Mouse (Mus musculus) c-Kit-positive CD71-positive TER-119-negative erythroid progenitor cells, embryonic 14.5 days (primary cell): ENCODE data around the gene Olfm3.

Experiments
- DNase-seq: peaks from one replicate; pipeline ENCODE4 v3.0.0-alpha.2; 2013; ENCODE audit warnings: low read depth

The Olfm3 gene

DNA sequence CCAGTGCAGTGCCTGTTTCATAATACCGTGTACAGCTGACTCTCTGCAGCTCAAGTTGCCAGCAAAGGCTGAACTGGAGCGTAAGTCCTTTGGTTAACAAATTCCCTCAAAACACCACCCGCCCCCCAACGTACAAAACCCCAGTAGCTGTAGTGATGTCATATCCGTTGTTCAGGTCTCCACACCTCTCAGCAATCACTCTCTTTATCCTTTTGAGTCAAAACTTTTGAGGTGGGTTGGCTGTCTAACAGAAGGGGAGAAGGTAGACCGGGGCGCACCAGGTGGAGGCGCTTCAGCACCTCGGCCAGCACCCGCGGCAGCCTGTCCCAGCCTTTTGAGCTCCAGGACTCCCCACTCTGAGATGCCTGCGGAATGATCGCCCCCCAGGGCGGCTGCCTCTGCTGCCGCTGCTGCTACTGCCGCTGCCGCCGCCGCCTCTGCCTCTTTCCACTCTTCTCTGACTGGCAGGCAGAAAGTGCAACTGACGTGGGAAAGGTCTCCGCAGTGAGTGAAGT is at the start of gene Olfm3:
Olfm3 (plus strand) TSS at position 155 of the 515 bp plus-strand sequence.
- no peak for DNase-seq

GRCm38 (mm10) chr3:114889764-114890163 is 14.1 kb upstream of the Olfm3 start:
- DNase-seq, result no peak

DNA sequence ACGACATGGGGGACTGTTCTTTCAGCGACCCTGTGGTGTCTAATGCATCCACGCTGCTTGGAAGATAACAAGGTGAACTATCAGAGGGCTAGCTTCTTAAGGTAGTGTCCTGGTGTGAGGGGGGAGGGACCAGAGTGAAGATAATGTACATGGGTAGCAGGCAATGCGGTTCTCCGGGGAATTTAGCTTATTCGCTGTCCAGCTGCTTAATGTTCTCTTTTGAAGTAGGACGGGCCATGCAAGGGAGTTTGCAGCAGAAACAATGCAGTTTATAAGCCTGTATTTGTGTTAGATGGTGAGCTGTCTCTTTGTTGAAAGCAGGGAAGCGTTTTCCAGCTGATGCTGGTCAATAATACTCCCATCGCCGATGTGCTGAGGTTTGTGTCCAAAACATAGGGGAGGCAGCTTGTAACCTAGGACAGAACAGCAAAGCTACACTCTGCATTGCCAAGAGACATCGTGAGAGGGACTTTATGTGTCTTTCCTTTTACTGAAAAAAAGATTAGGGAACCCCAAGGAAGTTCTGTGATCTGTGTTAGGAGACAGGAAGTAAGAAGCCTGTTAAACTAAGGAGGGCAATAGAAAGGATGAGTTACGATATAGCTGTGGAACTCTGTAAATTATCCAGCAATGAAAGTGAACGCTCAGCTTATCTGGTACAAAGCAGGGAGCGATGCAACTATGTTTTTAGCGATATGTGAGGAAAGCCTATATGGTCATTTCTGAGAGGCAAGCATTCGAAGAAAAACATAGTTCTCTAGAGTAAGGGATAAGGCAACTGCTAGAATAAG is 950 bp downstream of the Olfm3 start:
- no peak for DNase-seq

- no peak for DNase-seq
Measured at GRCm38 (mm10) chr3:114907537-114907936, 3.7 kb downstream of the Olfm3 start.

DNA sequence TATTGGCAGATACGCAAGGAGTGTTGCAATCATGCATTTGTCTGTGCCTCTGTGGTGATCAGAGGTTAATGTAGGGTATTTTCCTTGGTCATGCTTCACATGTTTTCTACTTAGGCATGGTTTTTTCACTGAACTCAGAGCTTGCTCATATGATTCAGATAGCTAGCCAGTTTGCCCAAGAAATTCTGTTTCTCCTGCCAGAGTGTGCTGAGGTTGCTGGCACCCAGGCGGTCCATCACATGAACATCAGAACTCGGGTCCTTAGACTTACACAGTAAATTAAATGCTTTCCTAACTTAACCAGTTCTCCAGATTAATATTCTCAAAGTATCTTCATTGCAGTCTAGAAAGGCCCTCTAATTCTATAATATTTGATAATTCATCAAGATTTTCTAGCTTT is 5.0 kb downstream of the Olfm3 start:
- no peak for DNase-seq

- DNase-seq, result no peak
Measured at GRCm38 (mm10) chr3:114920102-114920501, 16.2 kb downstream of the Olfm3 start.

GRCm38 (mm10) chr3:114929605-114930004 is 25.7 kb downstream of the Olfm3 start:
- DNase-seq, result no peak

- DNase-seq, result no peak
Measured at GRCm38 (mm10) chr3:114930336-114930735, 26.5 kb downstream of the Olfm3 start.

DNA sequence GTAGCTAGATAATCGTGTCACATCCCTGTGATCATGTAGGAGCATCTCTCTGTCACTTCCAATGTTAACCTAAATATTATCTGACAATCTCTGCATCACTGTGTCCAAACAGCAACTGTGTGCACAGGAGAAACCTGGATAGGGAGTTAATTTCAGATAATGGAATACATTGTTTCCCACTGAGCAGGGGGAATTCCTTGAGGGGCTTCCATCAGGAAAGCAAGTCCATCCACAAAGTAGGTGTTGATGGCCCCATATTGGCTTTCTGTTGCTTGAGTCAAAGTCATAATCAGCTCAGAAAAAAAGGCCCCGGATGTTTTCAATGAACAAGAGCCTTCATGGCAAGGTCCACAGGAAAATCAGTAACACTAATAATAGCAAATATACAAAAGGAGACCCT is 26.9 kb downstream of the Olfm3 start:
- no peak for DNase-seq

DNA sequence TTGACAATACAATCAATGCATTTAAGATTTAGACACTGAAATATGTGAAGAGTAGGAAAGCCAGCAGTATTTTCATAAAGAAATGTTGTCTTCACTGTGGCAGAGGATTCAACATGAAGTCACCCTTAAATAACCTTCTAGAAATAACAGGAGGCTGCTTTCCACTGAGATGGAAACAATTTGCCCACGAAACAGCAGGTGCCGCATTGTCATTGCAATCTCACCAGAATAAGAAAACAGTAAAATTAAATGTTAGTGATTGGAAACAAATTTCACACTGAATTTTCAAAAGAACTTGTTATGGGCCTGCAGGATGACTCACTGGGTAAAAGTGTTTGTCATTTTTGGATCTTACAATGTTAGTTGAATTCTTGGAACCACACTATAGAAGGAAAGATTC is 29.0 kb downstream of the Olfm3 start:
- no peak for DNase-seq

- no peak for DNase-seq
Measured at GRCm38 (mm10) chr3:114954904-114955303, 51.0 kb downstream of the Olfm3 start.

DNA sequence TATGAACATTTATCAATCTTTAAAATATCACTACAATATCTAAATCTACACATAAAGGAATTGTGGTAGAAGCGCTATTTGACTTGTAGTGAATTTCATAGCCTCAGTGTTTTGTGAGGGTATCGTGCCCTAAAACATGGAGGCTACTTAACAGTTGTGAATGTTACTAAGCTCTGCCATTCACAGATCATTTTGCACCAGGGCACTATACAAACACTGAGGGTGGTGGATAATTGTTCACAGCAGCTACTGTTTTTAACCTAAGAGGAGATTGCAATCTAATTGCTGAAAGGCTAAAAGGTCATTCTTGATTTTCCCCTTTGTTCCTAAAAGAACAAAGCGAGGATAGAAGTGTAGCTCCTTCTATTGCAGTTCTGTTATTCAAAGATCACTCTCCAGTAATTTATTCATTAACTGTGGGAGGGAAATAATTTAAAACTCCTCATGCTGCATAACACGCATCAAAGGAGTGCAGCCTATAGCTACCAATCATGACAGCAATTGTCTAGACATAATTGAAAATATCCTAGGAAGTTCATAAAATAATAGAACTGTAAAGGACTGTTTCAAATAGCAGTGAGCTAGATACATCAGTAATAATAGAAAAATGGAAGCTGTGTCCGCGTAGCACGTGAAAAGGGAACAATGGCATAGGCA is 55.6 kb downstream of the Olfm3 start:
- DNase-seq, result no peak

DNA sequence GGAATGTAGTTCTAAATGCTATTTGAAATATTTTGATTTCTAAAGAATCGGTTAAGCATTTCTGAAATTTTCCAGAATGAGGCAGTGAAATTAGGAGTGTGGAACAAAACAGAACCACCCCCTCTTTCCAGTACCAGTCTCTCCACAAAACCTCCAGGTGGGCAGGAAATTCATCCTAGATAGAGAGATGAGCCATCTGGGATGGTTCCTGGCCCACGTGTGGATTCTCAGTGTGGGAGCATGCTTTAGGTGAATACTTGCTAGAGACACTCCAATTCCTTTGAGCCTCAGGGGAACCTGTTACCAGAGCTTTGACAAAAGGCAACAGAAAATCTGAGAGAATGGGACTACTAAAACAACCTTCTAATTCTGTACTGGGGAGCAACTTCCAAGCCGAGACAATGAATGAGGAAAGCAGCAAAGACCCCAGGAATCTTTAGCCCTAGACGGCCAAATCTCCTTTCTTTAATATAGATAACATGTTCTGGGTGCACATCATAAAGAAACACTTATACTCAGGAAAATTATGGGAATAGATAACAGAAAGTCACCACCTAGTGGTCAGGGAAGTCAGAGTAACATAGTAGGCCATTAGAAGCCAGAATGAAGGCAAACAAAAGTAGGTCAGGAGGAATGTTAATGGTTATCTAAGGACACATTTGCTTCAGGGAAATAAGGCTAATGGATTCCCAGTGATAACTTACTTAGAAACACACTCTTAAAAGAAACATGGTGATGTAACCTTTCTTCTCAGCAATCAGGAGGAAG is 58.6 kb downstream of the Olfm3 start:
- DNase-seq, result no peak

GRCm38 (mm10) chr3:114971183-114971582 is 67.3 kb downstream of the Olfm3 start:
- DNase-seq, result no peak

DNA sequence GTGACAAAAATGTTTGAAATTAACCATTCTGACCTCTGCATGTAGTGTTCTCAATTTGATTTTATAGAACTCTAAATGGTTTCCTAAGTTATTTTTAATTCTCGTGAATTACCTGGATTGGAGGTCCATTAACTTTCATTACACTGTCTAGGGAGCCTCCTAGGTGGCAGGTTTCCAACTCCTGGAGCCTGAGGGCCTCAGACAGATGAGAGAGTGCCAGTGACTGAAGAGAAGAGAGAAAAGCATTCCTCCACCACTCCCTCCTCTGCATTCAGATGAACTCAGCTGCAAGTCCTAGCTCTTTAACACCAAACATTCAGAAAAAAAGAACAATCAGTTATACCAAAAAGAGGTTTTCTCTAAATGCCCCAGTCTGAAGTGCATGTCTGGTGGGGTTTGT is 68.6 kb downstream of the Olfm3 start:
- DNase-seq, result no peak

DNA sequence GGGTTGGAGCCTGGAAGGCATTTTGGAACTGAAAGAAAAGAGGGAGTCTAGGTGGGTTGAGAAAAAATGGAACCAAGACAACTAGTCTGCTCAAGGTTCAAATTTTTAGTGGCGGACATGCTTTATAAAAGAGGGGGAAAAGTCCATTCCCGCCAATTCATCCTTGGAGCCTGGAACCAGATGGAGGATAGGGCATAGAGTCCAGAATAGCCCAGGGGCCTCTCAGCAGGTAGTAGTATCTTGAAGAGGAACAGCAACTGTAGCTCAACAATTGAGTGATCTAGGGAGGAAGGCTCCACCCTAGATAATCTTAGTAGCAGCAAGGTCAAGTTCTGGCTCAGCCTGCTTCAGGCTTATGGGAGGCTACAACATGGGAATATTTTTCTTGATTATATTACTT is 87.0 kb downstream of the Olfm3 start:
- no peak for DNase-seq

DNA sequence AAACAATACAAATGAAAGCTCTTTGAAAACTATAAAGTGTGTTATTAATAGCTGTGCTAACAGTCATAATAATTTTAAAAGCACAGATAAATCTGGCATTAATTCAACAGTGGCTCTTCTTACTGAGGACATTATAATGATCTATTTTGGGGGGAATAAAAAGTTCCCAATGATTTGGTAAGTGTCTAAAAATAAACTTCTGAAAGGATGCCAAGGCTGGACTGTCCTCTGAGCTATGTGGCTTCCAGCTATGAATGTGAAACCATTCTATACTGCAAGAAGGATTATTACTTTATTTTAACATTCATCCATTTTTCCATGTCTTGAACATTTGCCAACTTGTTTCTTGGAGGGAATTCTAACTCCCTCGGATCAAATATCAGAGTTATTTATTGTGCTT is 92.1 kb downstream of the Olfm3 start:
- DNase-seq, result no peak

DNA sequence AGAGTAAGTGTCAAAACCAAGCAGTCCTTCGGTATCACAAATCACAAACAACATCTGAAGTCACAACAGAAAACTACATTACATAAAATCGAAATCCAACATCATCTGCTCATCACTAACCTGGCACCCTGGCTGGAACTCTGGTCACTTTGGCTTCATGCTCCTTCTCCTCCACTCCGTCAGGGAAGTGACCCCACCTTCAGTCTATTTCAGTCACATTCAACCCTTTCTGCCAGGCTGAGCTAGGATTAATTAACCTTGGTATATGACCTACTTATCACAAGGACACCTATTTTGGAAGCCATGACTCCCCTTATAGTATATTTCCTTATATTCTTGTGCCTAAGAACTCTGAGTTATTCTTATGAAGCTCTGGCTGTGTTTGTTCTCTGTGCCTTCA is 123.7 kb downstream of the Olfm3 start:
- no peak for DNase-seq

DNA sequence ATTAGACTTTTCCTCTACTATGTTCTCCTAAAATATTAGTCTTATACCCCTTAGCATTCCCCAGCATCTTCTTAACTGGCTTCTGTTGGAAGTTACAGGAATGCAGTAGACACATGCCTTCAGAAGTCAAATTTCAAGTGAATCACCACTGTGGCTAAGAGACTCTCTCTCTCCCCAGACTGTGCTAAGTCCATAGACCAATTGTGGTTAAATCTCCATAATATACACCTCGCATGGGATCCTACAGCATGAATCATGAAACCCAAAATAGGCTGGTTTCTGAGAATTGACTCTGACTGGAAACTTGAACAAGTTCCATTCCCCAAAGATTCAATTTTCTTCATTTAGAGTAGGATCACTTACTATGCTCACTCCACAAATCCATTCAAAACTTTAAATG is 124.2 kb downstream of the Olfm3 start:
- DNase-seq, result no peak

- no peak for DNase-seq
Measured at GRCm38 (mm10) chr3:115028611-115029010, 124.7 kb downstream of the Olfm3 start.

DNA sequence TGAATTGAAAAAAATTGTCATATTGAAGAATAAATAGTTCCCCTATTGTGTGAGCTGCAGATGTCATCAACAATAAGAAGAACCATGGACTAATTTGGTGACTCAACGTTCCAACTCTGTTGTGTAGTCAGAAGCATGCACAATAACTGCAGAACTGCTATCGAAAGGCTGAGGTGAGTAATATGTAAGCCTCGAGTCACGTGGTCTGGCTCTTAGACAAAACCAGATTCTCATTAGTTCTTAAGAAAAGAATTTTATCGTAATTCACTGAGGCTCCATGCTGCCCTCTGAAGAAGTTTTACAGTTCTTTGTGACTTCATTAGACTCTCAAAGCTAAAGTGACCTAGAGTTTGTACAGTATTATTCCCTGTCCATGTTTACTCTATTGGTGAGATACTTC is 145.2 kb downstream of the Olfm3 start:
- no peak for DNase-seq

DNA sequence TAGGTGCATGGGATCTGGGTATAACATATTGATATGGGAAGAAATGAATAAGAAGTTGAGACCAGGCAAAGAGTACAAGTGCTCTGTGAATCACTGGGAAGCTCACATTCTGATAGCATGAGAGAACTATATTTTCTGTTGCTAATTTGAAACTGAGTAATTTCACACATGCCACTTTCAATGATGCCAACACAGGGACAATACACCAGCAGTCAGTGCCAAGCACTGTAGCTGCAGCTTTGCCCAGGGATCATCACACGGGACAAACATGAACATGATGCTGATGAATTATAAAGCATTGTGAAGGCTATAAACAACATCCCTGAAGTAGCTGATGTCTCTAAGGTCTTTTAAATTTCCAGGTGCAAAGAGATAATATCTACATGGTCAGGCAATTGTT is 161.0 kb downstream of the Olfm3 start:
- DNase-seq, result no peak
